Mouse (Mus musculus) bone marrow macrophage, adult 2 months (primary cell): ENCODE data around the gene Atg10.

Source experiments
- CTCF ChIP-seq: IDR thresholded peaks from 2 replicates; pipeline ENCODE4 v1.5.1; 2012; ENCODE audit warnings: low read depth, mild to moderate bottlenecking, low read length, moderate library complexity
- POLR2A ChIP-seq: IDR thresholded peaks from 2 replicates; pipeline ENCODE4 v1.6.1; 2012; ENCODE audit warnings: mild to moderate bottlenecking, low read depth, low read length, borderline replicate concordance

DNA sequence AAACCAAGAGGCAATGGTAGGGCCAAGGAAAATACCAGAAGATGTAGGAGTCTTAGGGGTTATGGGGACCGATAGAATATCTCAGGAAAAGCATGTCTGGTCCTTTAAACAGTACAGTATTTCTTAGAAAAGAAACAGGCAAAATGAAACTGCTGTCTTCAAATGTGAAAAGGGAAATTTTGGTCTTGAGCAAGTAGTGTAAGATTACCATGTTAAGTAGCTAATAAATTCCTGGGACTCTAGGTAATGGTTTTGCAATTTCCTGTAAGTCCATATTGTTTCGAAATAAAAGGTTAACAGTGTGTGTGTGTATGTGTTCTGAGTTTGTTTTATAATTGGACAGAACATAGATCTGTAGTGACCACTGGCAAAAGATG is 658 bp upstream of the Atg10 start:
- no peak for TF ChIP-seq CTCF
- TF ChIP-seq POLR2A = no peak
